Mouse (Mus musculus): ENCODE results near the gene Fto. TPM values are rescaled to one million over a fixed set of nuclear protein-coding genes. Genes with fewer than 3 reads are reported as not detected.

Fto gene
- total and polyA plus RNA-seq, 3 experiments = 8.4 to 43.2 (median 15.7) TPM

DNA sequence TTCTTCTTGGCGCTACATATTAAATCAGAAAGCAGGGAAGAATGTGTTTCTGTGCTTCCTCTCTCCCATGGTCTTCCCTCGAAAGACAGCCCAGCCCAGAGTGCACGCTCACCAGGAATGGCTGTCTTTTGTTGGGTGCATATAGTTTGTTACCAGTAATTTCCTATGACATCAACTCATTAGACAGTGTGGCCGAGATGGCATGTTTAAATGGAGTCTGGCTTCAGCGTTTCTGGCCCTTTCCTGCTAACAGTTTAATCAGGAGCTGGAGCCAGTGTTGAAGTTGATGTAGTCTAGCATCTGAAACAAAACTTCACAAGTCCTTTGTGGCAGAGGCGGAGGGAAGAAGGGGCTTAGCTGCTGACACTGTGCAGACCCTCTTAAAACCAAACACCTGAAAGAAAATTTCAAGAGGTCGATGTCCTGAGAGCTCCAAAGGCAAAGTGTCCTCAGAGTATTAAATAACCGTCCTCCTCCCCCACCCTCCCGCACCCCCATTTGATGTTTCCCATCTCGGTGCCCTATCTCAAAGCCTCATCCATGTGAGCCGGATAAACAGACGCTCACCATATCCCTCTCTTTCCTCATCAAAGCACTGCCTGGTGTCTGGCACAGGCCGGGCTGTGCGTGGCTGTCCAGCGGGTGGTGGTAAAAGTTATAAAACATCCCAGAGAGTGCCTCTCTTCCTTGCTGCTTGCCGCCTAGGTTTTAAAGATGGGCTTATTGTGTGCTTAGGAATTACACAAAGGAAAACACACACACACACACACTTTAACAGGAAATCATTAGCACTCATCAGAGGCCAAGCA is 210.9 kb downstream of the Fto start:
- TF ChIP-seq JUND (conservative IDR thresholded peaks at IDR 0.05; ENCODE audit: low read depth, low read length) (no peak), MAFK (IDR thresholded peaks at IDR 0.05; ENCODE audit: insufficient replicate concordance, low read length) (no peak), RAD21 (IDR thresholded peaks at IDR 0.05; ENCODE audit: low read depth, low read length) (no peak), HCFC1 (IDR thresholded peaks at IDR 0.05; ENCODE audit: low read depth, low read length) (no peak), CHD1 (IDR thresholded peaks at IDR 0.05; ENCODE audit: low read depth, low read length) (no peak), MXI1 (IDR thresholded peaks at IDR 0.05; ENCODE audit: low read depth, low read length) (no peak), MEF2A (IDR thresholded peaks at IDR 0.05; ENCODE audit: borderline replicate concordance, low read depth, low read length) (no peak), MYC (IDR thresholded peaks at IDR 0.05; ENCODE audit: low read depth, low read length) (no peak), MAZ (IDR thresholded peaks at IDR 0.05; ENCODE audit: low read depth, low read length) (no peak), USF2 (conservative IDR thresholded peaks at IDR 0.05; ENCODE audit: low read depth, low read length) (no peak), NRF1 (IDR thresholded peaks at IDR 0.05; ENCODE audit: low read depth, low read length) (no peak), SIN3A (IDR thresholded peaks at IDR 0.05; ENCODE audit: low read length) (no peak), EP300 (IDR thresholded peaks at IDR 0.05; ENCODE audit: low read length) (no peak)
- in situ Hi-C loops (cut with MboI; ENCODE audit: low pct_ligation_motif_present, low pct_unique_long_range_greater_than_20kb, low sequenced_read_pairs) (loop anchor here (25.0 kb wide), 1 partner anchor 1488 kb away; no protein-coding TSS in a partner anchor), dilution Hi-C loops (cut with MboI; ENCODE audit: extremely low pct_ligation_motif_present, extremely low pct_unique_long_range_greater_than_20kb, low sequenced_read_pairs) (no loop called here)
- Histone ChIP-seq H3K79me2 (replicated peaks; ENCODE audit: control insufficient read depth, extremely low read depth, insufficient read depth, poor library complexity, severe bottlenecking) (no peaks in the 10 kb centered on the region), H3K9me3 (replicated peaks; ENCODE audit: low read length) (no peaks in the 10 kb centered on the region), H3K9ac (ENCODE audit: insufficient read depth, low read depth) (no peak overlapping the region), H3K27ac (ENCODE audit: insufficient read depth, low read depth) (no peak overlapping the region), H3K27me3 (replicated peaks) (no peaks in the 10 kb centered on the region), H3K4me1 (ENCODE audit: control insufficient read depth in 1 of 2, insufficient read depth in 2 of 2) (no peaks in the 10 kb centered on the region), H3K36me3 (replicated peaks in 1 of 2; ENCODE audit: control insufficient read depth in 1 of 2, insufficient read depth in 1 of 2, low read length in 1 of 2) (peaks cover 12 to 74% of the 10 kb centered on the region in 2 experiments), H3K4me2 (ENCODE audit: insufficient read depth, low read depth, poor library complexity, severe bottlenecking) (no peak overlapping the region), H3K4me3 (replicated peaks in 1 of 3; ENCODE audit: low read depth in 2 of 3, low read length in 2 of 3, poor library complexity in 1 of 3) (no peak overlapping the region)
- no peak for DNase-seq (ENCODE audit: extremely low read depth)

DNA sequence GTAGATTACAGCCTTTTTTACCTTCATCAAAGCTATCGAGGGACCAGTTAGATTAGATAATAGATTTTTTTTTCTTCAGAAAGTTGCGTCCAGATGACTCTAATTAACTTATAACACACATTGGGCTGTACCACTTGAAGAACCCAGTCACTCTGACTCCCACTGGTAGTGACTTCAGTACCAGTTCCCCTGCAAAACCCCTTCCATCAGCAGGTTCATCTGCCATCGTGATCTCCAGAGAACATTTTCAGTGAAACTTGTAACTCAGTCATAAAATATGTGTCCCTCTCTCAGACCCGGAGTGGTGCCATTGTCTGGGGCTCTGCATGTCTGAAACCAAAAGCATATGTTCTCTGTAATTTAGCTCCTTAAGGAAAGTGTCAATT is 211.5 kb downstream of the Fto start:
- Histone ChIP-seq H3K4me3 (replicated peaks in 1 of 3; ENCODE audit: low read depth in 2 of 3, low read length in 2 of 3, poor library complexity in 1 of 3) (no peak overlapping the region), H3K9me3 (replicated peaks; ENCODE audit: low read length) (no peaks in the 10 kb centered on the region), H3K27me3 (replicated peaks) (no peaks in the 10 kb centered on the region), H3K36me3 (replicated peaks in 1 of 2; ENCODE audit: control insufficient read depth in 1 of 2, insufficient read depth in 1 of 2, low read length in 1 of 2) (peaks cover 12 to 78% of the 10 kb centered on the region in 2 experiments), H3K4me1 (ENCODE audit: control insufficient read depth in 1 of 2, insufficient read depth in 2 of 2) (no peaks in the 10 kb centered on the region), H3K4me2 (ENCODE audit: insufficient read depth, low read depth, poor library complexity, severe bottlenecking) (no peak overlapping the region), H3K9ac (ENCODE audit: insufficient read depth, low read depth) (no peak overlapping the region), H3K27ac (ENCODE audit: insufficient read depth, low read depth) (no peak overlapping the region), H3K79me2 (replicated peaks; ENCODE audit: control insufficient read depth, extremely low read depth, insufficient read depth, poor library complexity, severe bottlenecking) (no peaks in the 10 kb centered on the region)
- TF ChIP-seq USF1 (IDR thresholded peaks at IDR 0.05; ENCODE audit: low read depth, low read length) = no peak
- TF ChIP-seq SMC3 (IDR thresholded peaks at IDR 0.05; ENCODE audit: low read depth, low read length) = no peak
- TF ChIP-seq POLR2AphosphoS2 (IDR thresholded peaks at IDR 0.05; ENCODE audit: low read depth, low read length) = no peak
- no peak for TF ChIP-seq TBP (conservative IDR thresholded peaks at IDR 0.05; ENCODE audit: low read depth, low read length)
- no peak for TF ChIP-seq RAD21 (IDR thresholded peaks at IDR 0.05; ENCODE audit: low read depth, low read length)
- no peak for TF ChIP-seq ELF1 (IDR thresholded peaks at IDR 0.05; ENCODE audit: low read depth, low read length)
- no peak for TF ChIP-seq TCF12 (IDR thresholded peaks at IDR 0.05; ENCODE audit: low read depth, low read length)
- TF ChIP-seq BHLHE40 (IDR thresholded peaks at IDR 0.05; ENCODE audit: low read depth, low read length) = no peak
- TF ChIP-seq ZKSCAN1 (IDR thresholded peaks at IDR 0.05; ENCODE audit: borderline replicate concordance, low read depth, low read length) = no peak
- TF ChIP-seq EP300 (IDR thresholded peaks at IDR 0.05; ENCODE audit: low read length) = no peak
- TF ChIP-seq CHD1 (IDR thresholded peaks at IDR 0.05; ENCODE audit: low read depth, low read length) = no peak
- TF ChIP-seq MAZ (IDR thresholded peaks at IDR 0.05; ENCODE audit: low read depth, low read length) = no peak
- no peak for TF ChIP-seq MEF2A (IDR thresholded peaks at IDR 0.05; ENCODE audit: borderline replicate concordance, low read depth, low read length)
- TF ChIP-seq CHD2 (IDR thresholded peaks at IDR 0.05; ENCODE audit: low read length) = no peak
- no peak for TF ChIP-seq SIN3A (IDR thresholded peaks at IDR 0.05; ENCODE audit: low read length)
- TF ChIP-seq POLR2A (IDR thresholded peaks at IDR 0.05; ENCODE audit: low read depth, low read length) = no peak
- no peak for TF ChIP-seq CTCF (conservative IDR thresholded peaks at IDR 0.05 in 1 of 2, IDR thresholded peaks at IDR 0.05 in 1 of 2; ENCODE audit: low read depth in 2 of 2, low read length in 2 of 2)
- no peak for TF ChIP-seq IRF4 (IDR thresholded peaks at IDR 0.05; ENCODE audit: low read depth, low read length)
- no peak for DNase-seq (ENCODE audit: extremely low read depth)
- in situ Hi-C loops (cut with MboI; ENCODE audit: low pct_ligation_motif_present, low pct_unique_long_range_greater_than_20kb, low sequenced_read_pairs) = loop anchor here (25.0 kb wide), 1 partner anchor 1487 kb away; no protein-coding TSS in a partner anchor
- dilution Hi-C loops (cut with MboI; ENCODE audit: extremely low pct_ligation_motif_present, extremely low pct_unique_long_range_greater_than_20kb, low sequenced_read_pairs) = no loop called here

Measured in CH12.LX (cell line).